Mouse (Mus musculus) heart, postnatal 0 days (tissue): ENCODE results near the gene Vrk3.

Experiments used
- CTCF ChIP-seq: IDR thresholded peaks from 2 replicates; pipeline ENCODE4 v1.5.1; 2016; ENCODE audit warnings: antibody characterized with exemption, control low read depth, low read depth
- EP300 ChIP-seq: IDR thresholded peaks from 2 replicates; pipeline ENCODE4 v1.6.1; 2016; ENCODE audit warnings: antibody characterized with exemption, low read depth

DNA sequence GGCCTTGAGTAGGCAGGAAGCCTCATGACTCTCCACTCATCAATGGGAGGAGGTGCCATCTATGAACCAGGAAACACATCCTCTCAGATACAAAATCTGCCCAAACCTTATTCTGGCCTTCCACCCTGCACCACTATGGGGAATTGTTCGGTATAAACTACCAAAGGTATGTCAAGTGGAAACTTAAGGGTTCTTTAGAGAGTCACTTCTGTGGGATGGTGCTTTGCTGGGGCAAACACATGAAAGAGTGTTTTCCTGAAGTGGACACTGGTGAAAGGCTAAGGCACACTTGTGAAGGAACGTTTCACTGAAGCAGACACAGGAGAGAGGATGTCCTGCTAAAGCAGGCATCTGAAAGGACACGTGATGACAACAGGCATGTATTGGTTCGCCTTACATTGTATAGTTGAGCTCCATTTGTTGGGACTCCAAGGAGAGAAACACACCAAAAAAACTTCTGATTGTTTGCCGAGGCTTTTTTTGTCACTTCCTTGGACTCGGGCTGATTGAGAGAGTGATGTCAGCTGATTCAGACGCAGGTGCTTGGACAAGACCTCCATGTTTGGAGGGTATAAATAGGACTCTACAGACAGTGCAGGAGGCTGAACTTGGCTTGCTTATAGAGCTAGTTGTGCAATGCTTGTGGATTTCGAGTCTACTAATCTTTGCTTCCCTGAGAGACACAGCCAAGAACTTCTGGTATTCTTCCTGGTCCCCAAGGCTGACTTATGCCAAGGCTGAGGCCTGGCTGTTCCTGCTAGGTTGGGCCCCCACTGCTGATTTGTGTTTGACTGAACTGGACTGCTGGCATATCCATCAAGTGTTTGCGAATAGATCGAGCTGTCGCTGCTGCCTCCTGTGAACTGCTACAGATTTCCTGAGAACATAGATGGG is 19.9 kb upstream of the Vrk3 start:
- TF ChIP-seq EP300, result no peak
- no peak for TF ChIP-seq CTCF
